Mouse (Mus musculus): ENCODE data around the gene Slc16a4. TPM values are rescaled to one million over a fixed set of nuclear protein-coding genes. Genes with fewer than 3 reads are reported as not detected.

Gene Slc16a4
- polyA plus RNA-seq, 1 experiment from 2014 or later = 4.0 TPM

- no peak overlapping the region for H3K4me3 ChIP-seq (ENCODE audit: low read depth, low read length)
- no peak overlapping the region for H3K9ac ChIP-seq (ENCODE audit: low read depth, low read length)
- no peaks in the 10 kb centered on the region for H3K27me3 ChIP-seq (ENCODE audit: control insufficient read depth, insufficient read depth, low read length)
- H3K27ac ChIP-seq (ENCODE audit: low read depth, low read length) = no peak overlapping the region
- H3K4me1 ChIP-seq (replicated peaks; ENCODE audit: control insufficient read depth, insufficient read depth, low read length) = no peaks in the 10 kb centered on the region
- no peaks in the 10 kb centered on the region for H3K9me3 ChIP-seq (ENCODE audit: control insufficient read depth, low read length)
- no peak overlapping the region for H3K4me2 ChIP-seq (replicated peaks; ENCODE audit: low read depth, low read length)
- ATAC-seq (ENCODE audit: low FRiP score) (no peak), DNase-seq (ENCODE audit: low spot score) (no peak)
- 70% methylated on average over 5 of the region's 5 CpGs for WGBS
- no peaks in the 10 kb centered on the region for H3K36me3 ChIP-seq (ENCODE audit: control insufficient read depth, insufficient read depth, low read length)
Measured at GRCm38 (mm10) chr3:107257924-107258323, 33.1 kb upstream of the Slc16a4 start.

GRCm38 (mm10) chr3:107260956-107261850, 29.8 kb upstream of the Slc16a4 start:
- WGBS = 46% methylated on average over 8 of the region's 8 CpGs
- Histone ChIP-seq H3K27ac (ENCODE audit: low read depth, low read length) (no peak overlapping the region), H3K9ac (ENCODE audit: low read depth, low read length) (no peak overlapping the region), H3K4me3 (ENCODE audit: low read depth, low read length) (no peak overlapping the region), H3K36me3 (ENCODE audit: control insufficient read depth, insufficient read depth, low read length) (no peaks in the 10 kb centered on the region), H3K4me2 (replicated peaks; ENCODE audit: low read depth, low read length) (no peak overlapping the region), H3K4me1 (replicated peaks; ENCODE audit: control insufficient read depth, insufficient read depth, low read length) (no peaks in the 10 kb centered on the region), H3K9me3 (ENCODE audit: control insufficient read depth, low read length) (no peaks in the 10 kb centered on the region), H3K27me3 (ENCODE audit: control insufficient read depth, insufficient read depth, low read length) (no peaks in the 10 kb centered on the region)
- DNase-seq (ENCODE audit: low spot score) (peak; percentile 27), ATAC-seq (ENCODE audit: low FRiP score) (peak; percentile 77)

GRCm38 (mm10) chr3:107261851-107262165, 29.2 kb upstream of the Slc16a4 start:
- Histone ChIP-seq H3K4me1 (replicated peaks; ENCODE audit: control insufficient read depth, insufficient read depth, low read length) (no peaks in the 10 kb centered on the region), H3K27me3 (ENCODE audit: control insufficient read depth, insufficient read depth, low read length) (no peaks in the 10 kb centered on the region), H3K9me3 (ENCODE audit: control insufficient read depth, low read length) (no peaks in the 10 kb centered on the region), H3K27ac (ENCODE audit: low read depth, low read length) (no peak overlapping the region), H3K36me3 (ENCODE audit: control insufficient read depth, insufficient read depth, low read length) (no peaks in the 10 kb centered on the region), H3K4me2 (replicated peaks; ENCODE audit: low read depth, low read length) (no peak overlapping the region), H3K9ac (ENCODE audit: low read depth, low read length) (no peak overlapping the region), H3K4me3 (ENCODE audit: low read depth, low read length) (no peak overlapping the region)
- ATAC-seq (ENCODE audit: low FRiP score) = peak; percentile 60
- 53% methylated on average over 7 of the region's 7 CpGs for WGBS
- no peak for DNase-seq (ENCODE audit: low spot score)

GRCm38 (mm10) chr3:107266814-107267345, 24.1 kb upstream of the Slc16a4 start:
- Histone ChIP-seq H3K4me3 (ENCODE audit: low read depth, low read length) (no peak overlapping the region), H3K9me3 (ENCODE audit: control insufficient read depth, low read length) (no peaks in the 10 kb centered on the region), H3K36me3 (ENCODE audit: control insufficient read depth, insufficient read depth, low read length) (no peaks in the 10 kb centered on the region), H3K27ac (ENCODE audit: low read depth, low read length) (no peak overlapping the region), H3K9ac (ENCODE audit: low read depth, low read length) (no peak overlapping the region), H3K4me2 (replicated peaks; ENCODE audit: low read depth, low read length) (no peak overlapping the region), H3K4me1 (replicated peaks; ENCODE audit: control insufficient read depth, insufficient read depth, low read length) (no peaks in the 10 kb centered on the region), H3K27me3 (ENCODE audit: control insufficient read depth, insufficient read depth, low read length) (no peaks in the 10 kb centered on the region)
- DNase-seq (ENCODE audit: low spot score) (no peak), ATAC-seq (ENCODE audit: low FRiP score) (no peak)
- 90% methylated on average over 2 of the region's 2 CpGs for WGBS

- H3K36me3 ChIP-seq (ENCODE audit: control insufficient read depth, insufficient read depth, low read length) = no peaks in the 10 kb centered on the region
- no peak overlapping the region for H3K4me2 ChIP-seq (replicated peaks; ENCODE audit: low read depth, low read length)
- H3K9ac ChIP-seq (ENCODE audit: low read depth, low read length) = no peak overlapping the region
- DNase-seq (ENCODE audit: low spot score) (no peak), ATAC-seq (ENCODE audit: low FRiP score) (no peak)
- H3K4me3 ChIP-seq (ENCODE audit: low read depth, low read length) = no peak overlapping the region
- H3K27me3 ChIP-seq (ENCODE audit: control insufficient read depth, insufficient read depth, low read length) = no peaks in the 10 kb centered on the region
- no peak overlapping the region for H3K27ac ChIP-seq (ENCODE audit: low read depth, low read length)
- H3K4me1 ChIP-seq (replicated peaks; ENCODE audit: control insufficient read depth, insufficient read depth, low read length) = no peaks in the 10 kb centered on the region
- 96% methylated on average over 3 of the region's 3 CpGs for WGBS
- no peaks in the 10 kb centered on the region for H3K9me3 ChIP-seq (ENCODE audit: control insufficient read depth, low read length)
Measured at GRCm38 (mm10) chr3:107272433-107272832, 18.6 kb upstream of the Slc16a4 start.

- Histone ChIP-seq H3K9me3 (ENCODE audit: control insufficient read depth, low read length) (no peaks in the 10 kb centered on the region), H3K36me3 (ENCODE audit: control insufficient read depth, insufficient read depth, low read length) (no peaks in the 10 kb centered on the region), H3K9ac (ENCODE audit: low read depth, low read length) (no peak overlapping the region), H3K27ac (ENCODE audit: low read depth, low read length) (no peak overlapping the region), H3K4me3 (ENCODE audit: low read depth, low read length) (no peak overlapping the region), H3K27me3 (ENCODE audit: control insufficient read depth, insufficient read depth, low read length) (no peaks in the 10 kb centered on the region), H3K4me2 (replicated peaks; ENCODE audit: low read depth, low read length) (no peak overlapping the region), H3K4me1 (replicated peaks; ENCODE audit: control insufficient read depth, insufficient read depth, low read length) (no peaks in the 10 kb centered on the region)
- 12% methylated on average over 3 of the region's 3 CpGs for WGBS
- ATAC-seq (ENCODE audit: low FRiP score) (peak; percentile 64), DNase-seq (ENCODE audit: low spot score) (peak; percentile 80)
Measured at GRCm38 (mm10) chr3:107273820-107274219, 17.2 kb upstream of the Slc16a4 start.

GRCm38 (mm10) chr3:107275351-107275750, 15.7 kb upstream of the Slc16a4 start:
- no peaks in the 10 kb centered on the region for H3K9me3 ChIP-seq (ENCODE audit: control insufficient read depth, low read length)
- DNase-seq (ENCODE audit: low spot score) = no peak
- 71% methylated on average over 5 of the region's 5 CpGs for WGBS

GRCm38 (mm10) chr3:107275996-107276395, 15.0 kb upstream of the Slc16a4 start:
- 61% methylated on average over 4 of the region's 4 CpGs for WGBS
- no peak for DNase-seq (ENCODE audit: low spot score)

More at GRCm38 (mm10) chr3:107275351-107275750, 15.7 kb upstream of the Slc16a4 start:
- no peaks in the 10 kb centered on the region for H3K4me1 ChIP-seq (replicated peaks; ENCODE audit: control insufficient read depth, insufficient read depth, low read length)
- H3K27me3 ChIP-seq (ENCODE audit: control insufficient read depth, insufficient read depth, low read length) = no peaks in the 10 kb centered on the region
- no peaks in the 10 kb centered on the region for H3K36me3 ChIP-seq (ENCODE audit: control insufficient read depth, insufficient read depth, low read length)
- H3K27ac ChIP-seq (ENCODE audit: low read depth, low read length) = no peak overlapping the region
- no peak overlapping the region for H3K4me2 ChIP-seq (replicated peaks; ENCODE audit: low read depth, low read length)
- ATAC-seq (ENCODE audit: low FRiP score) = no peak
- H3K4me3 ChIP-seq (ENCODE audit: low read depth, low read length) = no peak overlapping the region
- H3K9ac ChIP-seq (ENCODE audit: low read depth, low read length) = no peak overlapping the region

GRCm38 (mm10) chr3:107276626-107277025, 14.4 kb upstream of the Slc16a4 start:
- H3K27me3 ChIP-seq (ENCODE audit: control insufficient read depth, insufficient read depth, low read length) = no peaks in the 10 kb centered on the region
- 89% methylated on average over 3 of the region's 3 CpGs for WGBS
- no peak overlapping the region for H3K9ac ChIP-seq (ENCODE audit: low read depth, low read length)
- H3K27ac ChIP-seq (ENCODE audit: low read depth, low read length) = no peak overlapping the region
- H3K4me3 ChIP-seq (ENCODE audit: low read depth, low read length) = no peak overlapping the region
- H3K36me3 ChIP-seq (ENCODE audit: control insufficient read depth, insufficient read depth, low read length) = no peaks in the 10 kb centered on the region
- no peak for DNase-seq (ENCODE audit: low spot score)
- no peak for ATAC-seq (ENCODE audit: low FRiP score)
- H3K4me2 ChIP-seq (replicated peaks; ENCODE audit: low read depth, low read length) = no peak overlapping the region
- no peaks in the 10 kb centered on the region for H3K9me3 ChIP-seq (ENCODE audit: control insufficient read depth, low read length)
- no peaks in the 10 kb centered on the region for H3K4me1 ChIP-seq (replicated peaks; ENCODE audit: control insufficient read depth, insufficient read depth, low read length)

More at GRCm38 (mm10) chr3:107275996-107276395, 15.0 kb upstream of the Slc16a4 start:
- Histone ChIP-seq H3K9ac (ENCODE audit: low read depth, low read length) (no peak overlapping the region), H3K27me3 (ENCODE audit: control insufficient read depth, insufficient read depth, low read length) (no peaks in the 10 kb centered on the region), H3K4me2 (replicated peaks; ENCODE audit: low read depth, low read length) (no peak overlapping the region), H3K36me3 (ENCODE audit: control insufficient read depth, insufficient read depth, low read length) (no peaks in the 10 kb centered on the region), H3K4me3 (ENCODE audit: low read depth, low read length) (no peak overlapping the region), H3K4me1 (replicated peaks; ENCODE audit: control insufficient read depth, insufficient read depth, low read length) (no peaks in the 10 kb centered on the region), H3K27ac (ENCODE audit: low read depth, low read length) (no peak overlapping the region), H3K9me3 (ENCODE audit: control insufficient read depth, low read length) (no peaks in the 10 kb centered on the region)
- ATAC-seq (ENCODE audit: low FRiP score) = no peak

All from hindbrain, embryonic 11.5 days (tissue).